Mouse (Mus musculus): ENCODE data around the gene Cyb561d2. TPM values are rescaled to one million over a fixed set of nuclear protein-coding genes. Genes with fewer than 3 reads are reported as not detected.

The Cyb561d2 gene
- total and polyA plus RNA-seq, 2 experiments: 11.0 to 33.7 TPM

DNA sequence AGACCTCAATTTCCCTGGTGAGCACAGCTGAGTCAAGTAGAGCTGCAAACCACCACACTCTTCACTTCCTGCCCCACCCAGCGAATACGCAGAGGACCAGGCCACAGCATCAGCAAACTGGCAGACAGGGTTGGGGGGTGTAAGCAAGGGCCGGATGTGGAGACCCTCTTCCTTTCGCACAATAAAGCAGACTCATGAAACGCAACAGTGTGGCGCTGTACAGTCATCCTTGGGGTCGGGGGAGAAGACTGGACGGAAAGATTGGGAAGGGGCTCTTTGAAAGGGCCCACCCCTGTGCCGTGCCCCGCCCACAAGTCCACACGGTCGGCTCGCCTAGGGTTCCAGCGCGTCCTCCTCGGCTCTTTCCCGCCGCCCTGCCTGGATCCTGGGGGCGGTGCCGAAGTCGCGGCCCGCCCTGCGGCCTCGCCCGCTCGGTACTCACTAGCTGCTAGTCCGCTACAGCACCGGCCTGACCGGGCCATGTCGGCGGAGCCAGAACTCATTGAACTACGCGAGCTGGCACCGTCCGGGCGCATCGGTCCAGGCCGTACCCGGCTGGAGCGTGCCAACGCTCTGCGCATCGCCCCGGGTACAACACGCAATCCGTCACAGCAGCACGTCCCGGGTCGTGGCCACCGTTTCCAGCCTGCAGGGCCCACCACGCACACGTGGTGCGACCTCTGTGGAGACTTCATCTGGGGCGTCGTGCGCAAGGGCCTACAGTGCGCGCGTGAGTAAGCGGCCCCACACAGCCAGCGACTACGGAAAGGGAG is 9.3 kb upstream of the Cyb561d2 start, which contains the start of gene Rassf1:
Rassf1 (plus strand) TSS at position 439 of the 773 bp plus-strand sequence.
- H3K36me3 ChIP-seq (ENCODE audit: control insufficient read depth, insufficient read depth, low read length): no peaks in the 10 kb centered on the region
- H3K27ac ChIP-seq (replicated peaks; ENCODE audit: insufficient read depth, low read depth, low read length): no peak within 1 kb of the TSS
- 0 out of 2 replicates have a peak, but pooled peaks have one; percentile 8 for TF ChIP-seq POLR2A (IDR thresholded peaks at IDR 0.05; ENCODE audit: extremely low read depth, insufficient read depth, low read length)
- TF ChIP-seq CTCF (IDR thresholded peaks at IDR 0.05; ENCODE audit: low read depth, low read length): no peak
- DNase-seq (ENCODE audit: extremely low read depth, low read depth, low spot score): peak; percentile 72
- H3K27me3 ChIP-seq (ENCODE audit: control insufficient read depth, insufficient read depth, low read length): no peaks in the 10 kb centered on the region
- H3K4me1 ChIP-seq (ENCODE audit: control insufficient read depth, insufficient read depth, low read length): peaks cover 17% of the 10 kb centered on the region; the same call in 1 of the 2 replicates
- peak within 1 kb of the TSS; percentile 59 for H3K9ac ChIP-seq (ENCODE audit: low read depth, low read length)
- peak within 1 kb of the TSS; percentile 58; the same call in 1 of the 2 replicates for H3K4me3 ChIP-seq (ENCODE audit: insufficient read depth, low read depth, low read length)
- no peaks in the 10 kb centered on the region for H3K79me2 ChIP-seq (ENCODE audit: control insufficient read depth, insufficient read depth, low read length)
- WGBS: 5% methylated on average over 63 of the region's 63 CpGs

DNA sequence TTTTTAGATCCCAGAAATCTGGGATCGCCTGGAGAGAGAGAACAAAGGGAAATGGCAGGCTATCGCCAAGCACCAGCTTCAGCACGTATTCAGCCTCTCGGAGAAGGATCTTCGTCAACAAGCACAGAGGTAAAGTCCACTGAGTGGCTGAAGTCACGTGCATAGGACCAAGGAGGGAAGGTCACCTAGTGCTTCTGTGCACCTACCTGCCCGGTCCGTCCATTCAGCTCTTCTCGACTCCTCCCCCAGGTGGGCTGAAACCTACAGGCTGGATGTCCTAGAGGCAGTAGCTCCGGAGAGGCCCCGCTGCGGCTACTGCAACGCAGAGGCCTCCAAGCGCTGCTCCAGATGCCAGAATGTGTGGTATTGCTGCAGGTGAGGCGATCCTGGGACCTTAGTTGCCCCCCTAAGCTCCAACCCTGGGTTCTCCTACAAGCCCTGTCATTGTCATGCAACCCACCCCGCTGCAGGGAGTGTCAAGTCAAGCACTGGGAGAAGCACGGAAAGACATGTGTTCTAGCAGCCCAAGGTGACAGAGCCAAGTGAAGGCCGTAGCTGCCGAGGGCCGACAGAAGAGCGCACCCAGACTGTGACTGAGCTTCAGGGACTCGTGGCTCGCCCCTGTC is 8.6 kb upstream of the Cyb561d2 start:
- WGBS: 39% methylated on average over 23 of the region's 23 CpGs
- TF ChIP-seq CTCF (IDR thresholded peaks at IDR 0.05; ENCODE audit: low read depth, low read length) (no peak), POLR2A (IDR thresholded peaks at IDR 0.05; ENCODE audit: extremely low read depth, insufficient read depth, low read length) (no peak)
- H3K9ac ChIP-seq (ENCODE audit: low read depth, low read length): no peak overlapping the region
- H3K4me1 ChIP-seq (ENCODE audit: control insufficient read depth, insufficient read depth, low read length): peaks cover 15% of the 10 kb centered on the region; the same call in 1 of the 2 replicates
- no peaks in the 10 kb centered on the region for H3K36me3 ChIP-seq (ENCODE audit: control insufficient read depth, insufficient read depth, low read length)
- H3K79me2 ChIP-seq (ENCODE audit: control insufficient read depth, insufficient read depth, low read length): no peaks in the 10 kb centered on the region
- H3K27ac ChIP-seq (replicated peaks; ENCODE audit: insufficient read depth, low read depth, low read length): no peak overlapping the region
- DNase-seq (ENCODE audit: extremely low read depth, low read depth, low spot score): peak; percentile 66
- H3K4me3 ChIP-seq (ENCODE audit: insufficient read depth, low read depth, low read length): no peak overlapping the region
- H3K27me3 ChIP-seq (ENCODE audit: control insufficient read depth, insufficient read depth, low read length): no peaks in the 10 kb centered on the region

DNA sequence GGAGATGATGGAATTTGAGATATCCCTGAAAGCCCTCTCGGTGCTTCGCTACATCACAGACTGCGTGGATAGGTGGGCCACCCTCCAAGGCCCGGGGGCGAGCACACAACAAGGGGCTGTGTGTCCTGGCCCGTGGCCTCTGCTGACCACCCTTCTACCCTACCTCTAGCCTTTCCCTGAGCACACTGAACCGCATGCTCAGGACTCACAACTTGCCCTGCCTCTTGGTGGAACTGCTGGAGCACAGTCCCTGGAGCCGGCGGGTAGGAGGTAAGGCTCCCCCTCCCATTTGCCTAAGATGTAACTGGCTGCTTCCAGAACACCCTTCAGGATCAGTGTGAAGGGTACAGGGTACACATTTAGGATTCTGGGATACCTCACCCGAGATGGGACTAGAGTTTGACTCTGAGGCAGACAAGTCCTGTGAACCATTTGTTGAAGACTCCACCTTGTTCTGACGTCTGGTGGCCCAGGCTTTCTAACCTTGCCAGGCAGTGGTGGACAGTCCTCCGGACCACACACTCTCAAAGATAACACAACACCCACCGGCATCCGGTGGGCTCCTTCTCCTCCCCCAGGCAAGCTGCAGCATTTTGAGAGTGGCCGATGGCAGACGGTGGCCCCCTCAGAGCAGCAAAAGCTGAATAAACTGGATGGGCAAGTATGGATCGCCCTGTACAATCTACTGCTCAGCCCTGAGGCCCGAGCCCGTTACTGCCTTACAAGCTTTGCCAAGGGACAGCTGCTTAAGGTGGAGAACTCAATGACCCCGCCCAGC is 7.5 kb upstream of the Cyb561d2 start:
- Histone ChIP-seq H3K9ac (ENCODE audit: low read depth, low read length) (no peak overlapping the region), H3K79me2 (ENCODE audit: control insufficient read depth, insufficient read depth, low read length) (no peaks in the 10 kb centered on the region), H3K4me1 (ENCODE audit: control insufficient read depth, insufficient read depth, low read length) (peaks cover 13% of the 10 kb centered on the region; the same call in 1 of the 2 replicates), H3K36me3 (ENCODE audit: control insufficient read depth, insufficient read depth, low read length) (no peaks in the 10 kb centered on the region), H3K4me3 (ENCODE audit: insufficient read depth, low read depth, low read length) (no peak overlapping the region), H3K27ac (replicated peaks; ENCODE audit: insufficient read depth, low read depth, low read length) (no peak overlapping the region), H3K27me3 (ENCODE audit: control insufficient read depth, insufficient read depth, low read length) (no peaks in the 10 kb centered on the region)
- TF ChIP-seq POLR2A (IDR thresholded peaks at IDR 0.05; ENCODE audit: extremely low read depth, insufficient read depth, low read length): no peak
- WGBS: 93% methylated on average over 20 of the region's 20 CpGs
- no peak for DNase-seq (ENCODE audit: extremely low read depth, low read depth, low spot score)

- no peak overlapping the region for H3K4me3 ChIP-seq (ENCODE audit: insufficient read depth, low read depth, low read length)
- H3K36me3 ChIP-seq (ENCODE audit: control insufficient read depth, insufficient read depth, low read length): no peaks in the 10 kb centered on the region
- no peak overlapping the region for H3K27ac ChIP-seq (replicated peaks; ENCODE audit: insufficient read depth, low read depth, low read length)
- no peak for TF ChIP-seq CTCF (IDR thresholded peaks at IDR 0.05; ENCODE audit: low read depth, low read length)
- no peak for TF ChIP-seq POLR2A (IDR thresholded peaks at IDR 0.05; ENCODE audit: extremely low read depth, insufficient read depth, low read length)
- WGBS: 91% methylated on average over 10 of the region's 10 CpGs
- peaks cover 11% of the 10 kb centered on the region; the same call in 1 of the 2 replicates for H3K4me1 ChIP-seq (ENCODE audit: control insufficient read depth, insufficient read depth, low read length)
- no peaks in the 10 kb centered on the region for H3K79me2 ChIP-seq (ENCODE audit: control insufficient read depth, insufficient read depth, low read length)
- H3K9ac ChIP-seq (ENCODE audit: low read depth, low read length): no peak overlapping the region
- DNase-seq (ENCODE audit: extremely low read depth, low read depth, low spot score): no peak
- H3K27me3 ChIP-seq (ENCODE audit: control insufficient read depth, insufficient read depth, low read length): no peaks in the 10 kb centered on the region
Observed at GRCm38 (mm10) chr9:107548820-107549219, 6.8 kb upstream of the Cyb561d2 start.

DNA sequence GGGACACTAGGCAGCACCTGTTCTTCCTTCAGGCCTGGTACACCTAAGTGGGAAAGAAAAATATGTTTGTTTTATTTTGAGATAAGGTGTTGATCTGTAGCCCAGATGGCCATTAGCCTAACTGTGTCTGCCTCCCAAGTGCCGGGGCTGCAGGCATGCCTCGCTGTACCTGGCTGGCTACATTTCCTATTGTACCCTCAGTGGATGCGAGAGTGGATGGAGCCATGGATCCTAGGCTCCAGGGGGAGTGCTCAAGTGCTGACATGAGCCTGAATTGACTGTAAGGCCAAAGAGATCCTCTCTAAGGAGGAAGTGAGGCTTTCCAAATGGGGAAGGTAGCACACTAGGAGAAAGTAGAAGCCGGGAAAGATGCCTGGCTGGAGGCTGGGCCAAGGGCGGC is 6.0 kb upstream of the Cyb561d2 start:
- Histone ChIP-seq H3K9ac (ENCODE audit: low read depth, low read length) (no peak overlapping the region), H3K79me2 (ENCODE audit: control insufficient read depth, insufficient read depth, low read length) (no peaks in the 10 kb centered on the region), H3K36me3 (ENCODE audit: control insufficient read depth, insufficient read depth, low read length) (no peaks in the 10 kb centered on the region), H3K27me3 (ENCODE audit: control insufficient read depth, insufficient read depth, low read length) (no peaks in the 10 kb centered on the region), H3K4me1 (ENCODE audit: control insufficient read depth, insufficient read depth, low read length) (peaks cover 8% of the 10 kb centered on the region; the same call in 1 of the 2 replicates), H3K27ac (replicated peaks; ENCODE audit: insufficient read depth, low read depth, low read length) (no peak overlapping the region), H3K4me3 (ENCODE audit: insufficient read depth, low read depth, low read length) (no peak overlapping the region)
- WGBS: 82% methylated on average over 5 of the region's 5 CpGs
- TF ChIP-seq CTCF (IDR thresholded peaks at IDR 0.05; ENCODE audit: low read depth, low read length) (no peak), POLR2A (IDR thresholded peaks at IDR 0.05; ENCODE audit: extremely low read depth, insufficient read depth, low read length) (no peak)
- no peak for DNase-seq (ENCODE audit: extremely low read depth, low read depth, low spot score)
